Mouse (Mus musculus) forebrain, embryonic 12.5 days (tissue): Measurements from ENCODE around the gene Myom3. TPM values are rescaled to one million over a fixed set of nuclear protein-coding genes. Genes with fewer than 3 reads are reported as not detected.

Experiments
- ATAC-seq: fragments of 200-750 bp; cut with Nextera tagmentation; 2 replicates; pipeline ENCODE4 v1.8.0; 2017; ENCODE audit warnings: moderate TSS enrichment; ENCODE audit not compliant: low FRiP score
- H3K27ac ChIP-seq: fragments of 300-500 bp; sonication (generic); 2 replicates; pipeline ENCODE4 v1.5.1; 2016; ENCODE audit warnings: mild to moderate bottlenecking
- H3K27me3 ChIP-seq: fragments of 300-500 bp; sonication (generic); 2 replicates; pipeline ENCODE4 v1.6.1; 2016; ENCODE audit warnings: mild to moderate bottlenecking
- H3K36me3 ChIP-seq: fragments of 300-500 bp; sonication (generic); replicated peaks from 2 replicates; pipeline ENCODE4 v1.6.1; 2016; ENCODE audit warnings: mild to moderate bottlenecking
- H3K4me1 ChIP-seq: fragments of 300-500 bp; sonication (generic); 2 replicates; pipeline ENCODE4 v1.6.1; 2016
- H3K4me2 ChIP-seq: fragments of 300-500 bp; sonication (generic); 2 replicates; pipeline ENCODE4 v1.6.1; 2016; ENCODE audit warnings: mild to moderate bottlenecking, moderate library complexity
- H3K4me3 ChIP-seq: fragments of 300-500 bp; sonication (generic); replicated peaks from 2 replicates; pipeline ENCODE4 v1.5.1; 2016; ENCODE audit warnings: mild to moderate bottlenecking
- H3K9ac ChIP-seq: fragments of 300-500 bp; sonication (generic); 2 replicates; pipeline ENCODE4 v1.6.1; 2016; ENCODE audit warnings: mild to moderate bottlenecking
- H3K9me3 ChIP-seq: fragments of 300-500 bp; sonication (generic); 2 replicates; pipeline ENCODE4 v1.6.1; 2016
- WGBS: fragments of 180-500 bp; shearing (Covaris S2); methylation state at CpG from one replicate; pipeline ENCODE4 v1.1.7; 2016; 5-methylcytosine and 5-hydroxymethylcytosine counted together
- polyA plus RNA-seq: library from polyadenylated mRNA; unstranded; fragments of >200 nt; fragmentation: Nextera tagmentation; extraction: Ambion mirVana; gene quantifications from 2 replicates; pipeline ENCODE4 v1.2.1, GENCODE M21; 2016

Gene Myom3
- polyA plus RNA-seq, 1 experiment from 2014 or later: 0.10 TPM

GRCm38 (mm10) chr4:135739148-135739547 lies 20.4 kb upstream of the Myom3 start:
- H3K36me3 ChIP-seq: no peaks in the 10 kb centered on the region
- H3K4me3 ChIP-seq: no peak overlapping the region
- H3K4me2 ChIP-seq: no peak overlapping the region
- ATAC-seq: no peak
- H3K27me3 ChIP-seq: no peaks in the 10 kb centered on the region
- no peak overlapping the region for H3K27ac ChIP-seq
- 78% methylated on average over 7 of the region's 7 CpGs for WGBS
- no peak overlapping the region for H3K9ac ChIP-seq
- peaks cover 2% of the 10 kb centered on the region; the same call in 1 of the 2 replicates for H3K4me1 ChIP-seq
- no peaks in the 10 kb centered on the region for H3K9me3 ChIP-seq

GRCm38 (mm10) chr4:135739672-135740071 lies 19.8 kb upstream of the Myom3 start:
- Histone ChIP-seq H3K9me3 (no peaks in the 10 kb centered on the region), H3K4me3 (no peak overlapping the region), H3K36me3 (no peaks in the 10 kb centered on the region), H3K9ac (no peak overlapping the region), H3K4me2 (no peak overlapping the region), H3K27ac (no peak overlapping the region), H3K27me3 (no peaks in the 10 kb centered on the region), H3K4me1 (peaks cover 2% of the 10 kb centered on the region; the same call in 1 of the 2 replicates)
- WGBS: 91% methylated on average over 14 of the region's 14 CpGs
- no peak for ATAC-seq

- Histone ChIP-seq H3K4me2 (no peak overlapping the region), H3K27ac (no peak overlapping the region), H3K9me3 (no peaks in the 10 kb centered on the region), H3K9ac (no peak overlapping the region), H3K4me3 (no peak overlapping the region), H3K36me3 (no peaks in the 10 kb centered on the region), H3K4me1 (peaks cover 2% of the 10 kb centered on the region; the same call in 1 of the 2 replicates), H3K27me3 (0 out of 2 replicates have a peak, but pooled peaks cover 3% of the 10 kb centered on the region)
- 63% methylated on average over 6 of the region's 6 CpGs for WGBS
- ATAC-seq: no peak
Measured at GRCm38 (mm10) chr4:135743520-135743919, 16.0 kb upstream of the Myom3 start.

- no peak for ATAC-seq
Measured at GRCm38 (mm10) chr4:135744726-135745448, 14.6 kb upstream of the Myom3 start.

GRCm38 (mm10) chr4:135745613-135746012 lies 13.9 kb upstream of the Myom3 start:
- no peak for ATAC-seq
- WGBS: 80% methylated on average over 10 of the region's 10 CpGs
- no peaks in the 10 kb centered on the region for H3K36me3 ChIP-seq
- no peak overlapping the region for H3K4me2 ChIP-seq
- H3K4me3 ChIP-seq: no peak overlapping the region
- no peaks in the 10 kb centered on the region for H3K9me3 ChIP-seq
- no peak overlapping the region for H3K9ac ChIP-seq
- H3K27ac ChIP-seq: no peak overlapping the region
- H3K27me3 ChIP-seq: 0 out of 2 replicates have a peak, but pooled peaks cover 3% of the 10 kb centered on the region
- H3K4me1 ChIP-seq: peaks cover 2% of the 10 kb centered on the region; the same call in 1 of the 2 replicates

More at GRCm38 (mm10) chr4:135744726-135745448, 14.6 kb upstream of the Myom3 start:
- no peak overlapping the region for H3K4me3 ChIP-seq
- WGBS: 75% methylated on average over 16 of the region's 16 CpGs
- 0 out of 2 replicates have a peak, but pooled peaks cover 3% of the 10 kb centered on the region for H3K27me3 ChIP-seq
- no peaks in the 10 kb centered on the region for H3K36me3 ChIP-seq
- no peak overlapping the region for H3K27ac ChIP-seq
- H3K4me1 ChIP-seq: peaks cover 2% of the 10 kb centered on the region; the same call in 1 of the 2 replicates
- H3K4me2 ChIP-seq: no peak overlapping the region
- H3K9me3 ChIP-seq: no peaks in the 10 kb centered on the region
- no peak overlapping the region for H3K9ac ChIP-seq

GRCm38 (mm10) chr4:135750896-135751295 lies 8.6 kb upstream of the Myom3 start:
- H3K4me3 ChIP-seq: no peak overlapping the region
- 0 out of 2 replicates have a peak, but pooled peaks cover 3% of the 10 kb centered on the region for H3K9me3 ChIP-seq
- no peaks in the 10 kb centered on the region for H3K36me3 ChIP-seq
- no peak for ATAC-seq
- H3K4me1 ChIP-seq: no peaks in the 10 kb centered on the region
- H3K4me2 ChIP-seq: no peak overlapping the region
- no peak overlapping the region for H3K9ac ChIP-seq
- H3K27me3 ChIP-seq: no peaks in the 10 kb centered on the region
- WGBS: 76% methylated on average over 8 of the region's 8 CpGs
- H3K27ac ChIP-seq: no peak overlapping the region

GRCm38 (mm10) chr4:135752106-135752778 lies 7.3 kb upstream of the Myom3 start:
- Histone ChIP-seq H3K4me1 (no peaks in the 10 kb centered on the region), H3K9me3 (0 out of 2 replicates have a peak, but pooled peaks cover 3% of the 10 kb centered on the region), H3K36me3 (no peaks in the 10 kb centered on the region), H3K4me3 (no peak overlapping the region), H3K27me3 (no peaks in the 10 kb centered on the region), H3K27ac (no peak overlapping the region), H3K4me2 (no peak overlapping the region), H3K9ac (no peak overlapping the region)
- 82% methylated on average over 7 of the region's 7 CpGs for WGBS
- no peak for ATAC-seq

GRCm38 (mm10) chr4:135752779-135753164 lies 6.7 kb upstream of the Myom3 start:
- no peaks in the 10 kb centered on the region for H3K27me3 ChIP-seq
- no peaks in the 10 kb centered on the region for H3K4me1 ChIP-seq
- 95% methylated on average over 8 of the region's 8 CpGs for WGBS
- no peak for ATAC-seq
- H3K9ac ChIP-seq: no peak overlapping the region
- no peak overlapping the region for H3K4me2 ChIP-seq
- H3K27ac ChIP-seq: no peak overlapping the region
- H3K36me3 ChIP-seq: no peaks in the 10 kb centered on the region
- 0 out of 2 replicates have a peak, but pooled peaks cover 3% of the 10 kb centered on the region for H3K9me3 ChIP-seq
- no peak overlapping the region for H3K4me3 ChIP-seq

GRCm38 (mm10) chr4:135758331-135758730 lies 1.2 kb upstream of the Myom3 start:
- H3K9ac ChIP-seq: no peak overlapping the region
- no peak overlapping the region for H3K4me2 ChIP-seq
- WGBS: 27% methylated on average over 4 of the region's 4 CpGs
- 0 out of 2 replicates have a peak, but pooled peaks cover 3% of the 10 kb centered on the region for H3K9me3 ChIP-seq
- H3K27me3 ChIP-seq: peaks cover 18% of the 10 kb centered on the region
- H3K4me3 ChIP-seq: no peak overlapping the region
- no peak overlapping the region for H3K27ac ChIP-seq
- no peaks in the 10 kb centered on the region for H3K36me3 ChIP-seq
- H3K4me1 ChIP-seq: peaks cover 12% of the 10 kb centered on the region
- no peak for ATAC-seq

- 37% methylated on average over 6 of the region's 6 CpGs for WGBS
- no peak for ATAC-seq
- peaks cover 18% of the 10 kb centered on the region for H3K27me3 ChIP-seq
- H3K4me2 ChIP-seq: no peak overlapping the region
- no peaks in the 10 kb centered on the region for H3K36me3 ChIP-seq
- H3K4me1 ChIP-seq: peaks cover 12% of the 10 kb centered on the region
- H3K9ac ChIP-seq: no peak overlapping the region
- H3K9me3 ChIP-seq: 0 out of 2 replicates have a peak, but pooled peaks cover 3% of the 10 kb centered on the region
- no peak overlapping the region for H3K27ac ChIP-seq
- no peak overlapping the region for H3K4me3 ChIP-seq
Measured at GRCm38 (mm10) chr4:135758825-135759224, 690 bp upstream of the Myom3 start.

- Histone ChIP-seq H3K4me3 (no peak overlapping the region), H3K9me3 (no peaks in the 10 kb centered on the region), H3K4me2 (no peak overlapping the region), H3K36me3 (no peaks in the 10 kb centered on the region), H3K9ac (no peak overlapping the region), H3K27me3 (peaks cover 18% of the 10 kb centered on the region), H3K27ac (no peak overlapping the region), H3K4me1 (peaks cover 12% of the 10 kb centered on the region)
- no peak for ATAC-seq
- WGBS: 64% methylated on average over 8 of the region's 8 CpGs
Measured at GRCm38 (mm10) chr4:135761048-135761447, 1.5 kb downstream of the Myom3 start.

GRCm38 (mm10) chr4:135761569-135761968 lies 2.1 kb downstream of the Myom3 start:
- WGBS: 86% methylated on average over 7 of the region's 7 CpGs
- H3K9ac ChIP-seq: no peak overlapping the region

More at GRCm38 (mm10) chr4:135761569-135761968, 2.1 kb downstream of the Myom3 start:
- no peak for ATAC-seq
- no peaks in the 10 kb centered on the region for H3K9me3 ChIP-seq
- peaks cover 18% of the 10 kb centered on the region for H3K27me3 ChIP-seq
- H3K4me1 ChIP-seq: peaks cover 12% of the 10 kb centered on the region
- no peak overlapping the region for H3K4me3 ChIP-seq
- H3K36me3 ChIP-seq: no peaks in the 10 kb centered on the region
- no peak overlapping the region for H3K4me2 ChIP-seq
- no peak overlapping the region for H3K27ac ChIP-seq
